In genomic region chr2:144438424-144438823, GRCm38 (mm10) we compare ENCODE assay signal across 13 mouse cellular contexts.
DNase-seq lines count a peak whose midpoint lies in the region; ATAC-seq and TF ChIP-seq lines count a peak whose summit lies in the region.
"Had no signal": no experiment of that assay in that cellular context is flagged by ENCODE, and none has a peak within 500 bp of the region (broad histone marks: within the 10 kb centered on the region; RNA-seq: fewer than 3 reads in every experiment).

No protein-coding gene starts in this region.

- no peak overlapping the region for H3K9ac ChIP-seq in intestine, postnatal 0 days (ENCODE audit: low read depth, low read length)
- no peak overlapping the region for H3K9ac ChIP-seq in intestine, embryonic 16.5 days (ENCODE audit: low read depth, low read length)
- H3K9ac ChIP-seq: liver, embryonic 15.5 days; midbrain, embryonic 15.5 days had no signal

- H3K27me3 ChIP-seq in intestine, postnatal 0 days (replicated peaks; ENCODE audit: control insufficient read depth, insufficient read depth, low read length) = no peaks in the 10 kb centered on the region
- H3K27me3 ChIP-seq in intestine, embryonic 16.5 days (replicated peaks; ENCODE audit: control insufficient read depth, insufficient read depth, low read length) = no peaks in the 10 kb centered on the region
- no peaks in the 10 kb centered on the region for H3K27me3 ChIP-seq in testis, adult 2 months (ENCODE audit: control insufficient read depth, insufficient read depth, low read length)
- no peaks in the 10 kb centered on the region for H3K27me3 ChIP-seq in splenic B cell, adult 2 months (ENCODE audit: control insufficient read depth, insufficient read depth, low read length, poor library complexity, severe bottlenecking)
- H3K27me3 ChIP-seq: liver, embryonic 15.5 days; midbrain, embryonic 15.5 days had no signal

- H3K4me3 ChIP-seq in intestine, postnatal 0 days (ENCODE audit: low read depth, low read length) = no peak overlapping the region
- H3K4me3 ChIP-seq in intestine, embryonic 16.5 days (ENCODE audit: low read length) = no peak overlapping the region
- H3K4me3 ChIP-seq in testis, adult 2 months (ENCODE audit: control insufficient read depth, low read depth, low read length) = no peak overlapping the region
- H3K4me3 ChIP-seq in bone marrow, adult 2 months (replicated peaks; ENCODE audit: control insufficient read depth, low read depth, low read length) = no peak overlapping the region
- H3K4me3 ChIP-seq: liver, embryonic 15.5 days; midbrain, embryonic 15.5 days had no signal

- no peak for DNase-seq in testis, postnatal 14 days (ENCODE audit: low spot score)
- peak; percentile 23 for DNase-seq in splenic B cell, adult 2 months (ENCODE audit: low read depth, low spot score)
- DNase-seq in kidney, postnatal 36 days = no peak
- DNase-seq in gastrocnemius, postnatal 4 days (ENCODE audit: low spot score in 2 of 2) = no peak
- DNase-seq: gastrocnemius, postnatal 14 days; heart, postnatal 14 days; kidney, adult 9 months had no signal

- no peaks in the 10 kb centered on the region for H3K36me3 ChIP-seq in intestine, postnatal 0 days (ENCODE audit: control insufficient read depth, insufficient read depth)
- no peaks in the 10 kb centered on the region for H3K36me3 ChIP-seq in intestine, embryonic 16.5 days (ENCODE audit: control insufficient read depth, insufficient read depth, low read length)
- no peaks in the 10 kb centered on the region for H3K36me3 ChIP-seq in testis, adult 2 months (ENCODE audit: control insufficient read depth, insufficient read depth, low read length)
- no peaks in the 10 kb centered on the region for H3K36me3 ChIP-seq in splenic B cell, adult 2 months (ENCODE audit: control insufficient read depth, insufficient read depth, low read length, poor library complexity, severe bottlenecking)
- H3K36me3 ChIP-seq: liver, embryonic 15.5 days; midbrain, embryonic 15.5 days had no signal

- no peaks in the 10 kb centered on the region for H3K4me1 ChIP-seq in intestine, postnatal 0 days (replicated peaks; ENCODE audit: control insufficient read depth, insufficient read depth, low read length)
- 0 out of 2 replicates have a peak, but pooled peaks cover 4% of the 10 kb centered on the region for H3K4me1 ChIP-seq in intestine, embryonic 16.5 days (ENCODE audit: control insufficient read depth, insufficient read depth, low read length)
- H3K4me1 ChIP-seq in testis, adult 2 months (ENCODE audit: control insufficient read depth, insufficient read depth, low read length) = 0 out of 2 replicates have a peak, but pooled peaks cover 2% of the 10 kb centered on the region
- no peaks in the 10 kb centered on the region for H3K4me1 ChIP-seq in bone marrow, adult 2 months (ENCODE audit: control insufficient read depth, insufficient read depth, low read length)
- H3K4me1 ChIP-seq: liver, embryonic 15.5 days; midbrain, embryonic 15.5 days had no signal

- H3K4me2 ChIP-seq in intestine, postnatal 0 days (replicated peaks; ENCODE audit: low read depth) = no peak overlapping the region
- no peak overlapping the region for H3K4me2 ChIP-seq in intestine, embryonic 16.5 days (ENCODE audit: low read depth, low read length)
- H3K4me2 ChIP-seq: liver, embryonic 15.5 days; midbrain, embryonic 15.5 days had no signal

- ATAC-seq in intestine, postnatal 0 days = no peak
- ATAC-seq in intestine, embryonic 16.5 days = no peak
- ATAC-seq: midbrain, embryonic 15.5 days had no signal

- H3K27ac ChIP-seq in intestine, postnatal 0 days (ENCODE audit: low read depth, low read length) = no peak overlapping the region
- no peak overlapping the region for H3K27ac ChIP-seq in intestine, embryonic 16.5 days (ENCODE audit: low read length)
- H3K27ac ChIP-seq in testis, adult 2 months (ENCODE audit: control insufficient read depth, insufficient read depth, low read depth, low read length) = no peak overlapping the region
- no peak overlapping the region for H3K27ac ChIP-seq in bone marrow, adult 2 months (ENCODE audit: control insufficient read depth, insufficient read depth, low read depth, low read length, poor library complexity)
- H3K27ac ChIP-seq: liver, embryonic 15.5 days; midbrain, embryonic 15.5 days had no signal

- no peaks in the 10 kb centered on the region for H3K9me3 ChIP-seq in intestine, postnatal 0 days (ENCODE audit: control insufficient read depth)
- H3K9me3 ChIP-seq in intestine, embryonic 16.5 days (ENCODE audit: control insufficient read depth, low read length) = no peaks in the 10 kb centered on the region
- H3K9me3 ChIP-seq: liver, embryonic 15.5 days; midbrain, embryonic 15.5 days had no signal

- 62% methylated on average over 4 of the region's 4 CpGs for WGBS in intestine, postnatal 0 days
- WGBS in intestine, embryonic 16.5 days = 61% methylated on average over 4 of the region's 4 CpGs
- 47% methylated on average over 4 of the region's 4 CpGs for WGBS in bone marrow, adult 2 months

- no peak for TF ChIP-seq POLR2A in testis, adult 2 months (IDR thresholded peaks at IDR 0.05; ENCODE audit: control insufficient read depth, low read depth, low read length)
- TF ChIP-seq POLR2A in bone marrow, adult 2 months (IDR thresholded peaks at IDR 0.05; ENCODE audit: borderline replicate concordance, control insufficient read depth, low read depth, low read length) = no peak

- peak; percentile 61 for TF ChIP-seq CTCF in intestine, postnatal 0 days (IDR thresholded peaks at IDR 0.05; ENCODE audit: low read depth)
- TF ChIP-seq CTCF in testis, adult 2 months (IDR thresholded peaks at IDR 0.05; ENCODE audit: control insufficient read depth, insufficient read depth, insufficient replicate concordance, low read depth, low read length) = peak; percentile 20; the same call in 1 of the 2 replicates
- TF ChIP-seq CTCF in bone marrow, adult 2 months (IDR thresholded peaks at IDR 0.05; ENCODE audit: control insufficient read depth, insufficient read depth, low read length) = peak; percentile 50; the same call in 1 of the 2 replicates
